ENCODE assay signal across 14 mouse cellular contexts in the genomic region with DNA sequence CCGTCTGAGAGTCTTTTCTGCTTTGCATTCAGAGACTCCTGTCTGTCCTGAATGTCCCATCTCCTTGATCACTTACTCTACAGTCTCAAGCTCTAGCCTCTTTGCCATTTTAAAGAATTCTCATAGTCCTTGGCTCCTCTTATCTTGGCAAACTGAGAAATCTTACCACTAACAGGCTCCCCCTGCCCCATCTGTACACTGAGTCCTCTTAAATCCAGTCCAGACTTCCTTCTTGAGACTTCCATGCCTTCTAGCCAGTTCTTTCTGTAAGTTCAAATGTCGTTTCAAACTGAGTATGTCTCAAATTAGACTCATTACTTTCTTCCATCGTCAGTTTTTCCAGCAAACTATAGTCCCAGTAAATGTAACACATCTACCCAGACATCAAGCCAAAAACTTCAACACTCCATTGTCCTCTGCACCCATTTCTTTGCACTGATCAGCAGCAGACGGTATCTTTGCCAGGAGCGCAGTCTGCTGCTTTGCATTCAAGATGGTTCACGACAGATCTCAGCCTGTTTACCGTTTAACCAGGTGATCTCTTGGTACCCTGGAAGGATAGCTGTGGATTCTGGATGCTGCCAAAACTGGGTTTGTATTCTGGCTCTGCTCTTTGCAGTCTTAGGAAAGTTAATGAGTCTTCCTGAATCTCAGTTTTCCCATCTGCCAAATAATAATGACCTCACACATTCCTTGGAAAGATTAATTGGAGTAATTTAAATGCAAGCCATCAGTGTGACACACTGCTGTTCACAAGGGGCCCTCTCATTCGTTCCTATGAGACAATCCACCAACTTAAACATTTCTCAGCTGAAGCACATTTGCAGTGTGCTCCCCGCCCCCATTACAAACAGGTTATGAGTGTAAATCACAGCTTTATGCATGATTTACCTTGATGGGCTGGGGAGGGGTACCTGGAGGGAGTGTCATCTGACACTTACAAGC. TPM values are rescaled to one million over a fixed set of nuclear protein-coding genes. Genes with fewer than 3 reads are reported as not detected.
DNase-seq lines count a peak whose midpoint lies in the region; ATAC-seq and TF ChIP-seq lines count a peak whose summit lies in the region.
"Had no signal": no experiment of that assay in that cellular context is flagged by ENCODE, and none has a peak within 500 bp of the region (broad histone marks: within the 10 kb centered on the region; RNA-seq: fewer than 3 reads in every experiment).

No protein-coding gene starts in this region.

- H3K36me3 ChIP-seq in hindbrain, embryonic 13.5 days: no peaks in the 10 kb centered on the region
- H3K36me3 ChIP-seq in hindbrain, embryonic 10.5 days: no peaks in the 10 kb centered on the region
- no peaks in the 10 kb centered on the region for H3K36me3 ChIP-seq in midbrain, embryonic 13.5 days
- no peaks in the 10 kb centered on the region for H3K36me3 ChIP-seq in midbrain, embryonic 16.5 days (ENCODE audit: control insufficient read depth, insufficient read depth, low read length)
- H3K36me3 ChIP-seq in hindbrain, embryonic 15.5 days: no peaks in the 10 kb centered on the region
- no peaks in the 10 kb centered on the region for H3K36me3 ChIP-seq in neural tube, embryonic 14.5 days (ENCODE audit: control insufficient read depth, insufficient read depth, low read length)
- no peaks in the 10 kb centered on the region for H3K36me3 ChIP-seq in intestine, postnatal 0 days (ENCODE audit: control insufficient read depth, insufficient read depth)
- H3K36me3 ChIP-seq: embryonic facial prominence, embryonic 12.5 days had no signal

- no peak overlapping the region for H3K4me2 ChIP-seq in hindbrain, embryonic 13.5 days
- H3K4me2 ChIP-seq in midbrain, embryonic 13.5 days (replicated peaks): no peak overlapping the region
- H3K4me2 ChIP-seq in midbrain, embryonic 16.5 days (ENCODE audit: low read length): no peak overlapping the region
- H3K4me2 ChIP-seq in hindbrain, embryonic 15.5 days: no peak overlapping the region
- no peak overlapping the region for H3K4me2 ChIP-seq in neural tube, embryonic 14.5 days (ENCODE audit: low read depth, low read length)
- H3K4me2 ChIP-seq in intestine, postnatal 0 days (replicated peaks; ENCODE audit: low read depth): no peak overlapping the region
- H3K4me2 ChIP-seq: embryonic facial prominence, embryonic 12.5 days had no signal

- peaks cover 12% of the 10 kb centered on the region for H3K4me1 ChIP-seq in hindbrain, embryonic 13.5 days (replicated peaks)
- H3K4me1 ChIP-seq in hindbrain, embryonic 10.5 days (replicated peaks): no peaks in the 10 kb centered on the region
- no peaks in the 10 kb centered on the region for H3K4me1 ChIP-seq in midbrain, embryonic 13.5 days (replicated peaks)
- no peaks in the 10 kb centered on the region for H3K4me1 ChIP-seq in midbrain, embryonic 16.5 days (ENCODE audit: control insufficient read depth, insufficient read depth, low read length)
- 0 out of 2 replicates have a peak, but pooled peaks cover 3% of the 10 kb centered on the region for H3K4me1 ChIP-seq in hindbrain, embryonic 15.5 days (replicated peaks)
- H3K4me1 ChIP-seq in neural tube, embryonic 14.5 days (ENCODE audit: control insufficient read depth, insufficient read depth, low read length): peaks cover 4% of the 10 kb centered on the region
- H3K4me1 ChIP-seq in intestine, postnatal 0 days (replicated peaks; ENCODE audit: control insufficient read depth, insufficient read depth, low read length): no peaks in the 10 kb centered on the region
- H3K4me1 ChIP-seq: embryonic facial prominence, embryonic 12.5 days had no signal

- H3K9me3 ChIP-seq in hindbrain, embryonic 13.5 days: no peaks in the 10 kb centered on the region
- H3K9me3 ChIP-seq in hindbrain, embryonic 10.5 days: no peaks in the 10 kb centered on the region
- H3K9me3 ChIP-seq in midbrain, embryonic 13.5 days: no peaks in the 10 kb centered on the region
- H3K9me3 ChIP-seq in midbrain, embryonic 16.5 days (replicated peaks; ENCODE audit: control insufficient read depth, low read length, poor library complexity, severe bottlenecking): no peaks in the 10 kb centered on the region
- H3K9me3 ChIP-seq in hindbrain, embryonic 15.5 days: no peaks in the 10 kb centered on the region
- H3K9me3 ChIP-seq in neural tube, embryonic 14.5 days (ENCODE audit: control insufficient read depth, low read length): no peaks in the 10 kb centered on the region
- H3K9me3 ChIP-seq in intestine, postnatal 0 days (ENCODE audit: control insufficient read depth): no peaks in the 10 kb centered on the region
- H3K9me3 ChIP-seq: embryonic facial prominence, embryonic 12.5 days had no signal

- H3K9ac ChIP-seq in hindbrain, embryonic 13.5 days: no peak overlapping the region
- no peak overlapping the region for H3K9ac ChIP-seq in midbrain, embryonic 13.5 days (replicated peaks)
- no peak overlapping the region for H3K9ac ChIP-seq in midbrain, embryonic 16.5 days (ENCODE audit: low read depth, low read length)
- H3K9ac ChIP-seq in hindbrain, embryonic 15.5 days: no peak overlapping the region
- no peak overlapping the region for H3K9ac ChIP-seq in neural tube, embryonic 14.5 days (replicated peaks; ENCODE audit: low read depth, low read length)
- no peak overlapping the region for H3K9ac ChIP-seq in intestine, postnatal 0 days (ENCODE audit: low read depth, low read length)
- H3K9ac ChIP-seq: embryonic facial prominence, embryonic 12.5 days had no signal

- TF ChIP-seq CTCF in intestine, postnatal 0 days (IDR thresholded peaks at IDR 0.05; ENCODE audit: low read depth): no peak

- peak; percentile 87 for ATAC-seq in hindbrain, embryonic 13.5 days (ENCODE audit: low FRiP score)
- 0 out of 2 replicates have a peak, but pooled peaks have one; percentile 48 for ATAC-seq in midbrain, embryonic 13.5 days
- no peak for ATAC-seq in midbrain, embryonic 16.5 days
- peak; percentile 79 for ATAC-seq in hindbrain, embryonic 15.5 days (ENCODE audit: low FRiP score, low read depth)
- peak; percentile 81 for ATAC-seq in neural tube, embryonic 14.5 days (ENCODE audit: low read depth)
- ATAC-seq in intestine, postnatal 0 days: no peak
- ATAC-seq: inflammation-experienced regulatory T-cells, adult 6 months had no signal

- no peak overlapping the region for H3K4me3 ChIP-seq in hindbrain, embryonic 13.5 days
- no peak overlapping the region for H3K4me3 ChIP-seq in hindbrain, embryonic 10.5 days
- no peak overlapping the region for H3K4me3 ChIP-seq in midbrain, embryonic 13.5 days (replicated peaks)
- no peak overlapping the region for H3K4me3 ChIP-seq in midbrain, embryonic 16.5 days (ENCODE audit: low read depth, low read length)
- H3K4me3 ChIP-seq in hindbrain, embryonic 15.5 days: no peak overlapping the region
- no peak overlapping the region for H3K4me3 ChIP-seq in neural tube, embryonic 14.5 days (ENCODE audit: low read depth, low read length)
- H3K4me3 ChIP-seq in intestine, postnatal 0 days (ENCODE audit: low read depth, low read length): no peak overlapping the region
- H3K4me3 ChIP-seq: embryonic facial prominence, embryonic 12.5 days had no signal

- WGBS in hindbrain, embryonic 13.5 days: 64% methylated on average over 9 of the region's 9 CpGs
- 79% methylated on average over 9 of the region's 9 CpGs for WGBS in hindbrain, embryonic 10.5 days
- 79% methylated on average over 9 of the region's 9 CpGs for WGBS in midbrain, embryonic 13.5 days
- WGBS in midbrain, embryonic 16.5 days: 74% methylated on average over 9 of the region's 9 CpGs
- WGBS in hindbrain, embryonic 15.5 days: 62% methylated on average over 9 of the region's 9 CpGs
- WGBS in neural tube, embryonic 14.5 days: 64% methylated on average over 9 of the region's 9 CpGs
- 65% methylated on average over 9 of the region's 9 CpGs for WGBS in intestine, postnatal 0 days

- no peak for DNase-seq in hindbrain, embryonic 10.5 days (ENCODE audit: low spot score)
- DNase-seq in testis, postnatal 14 days (ENCODE audit: low spot score): no peak
- DNase-seq: adrenal gland, postnatal 10 days; cerebellum, postnatal 10 days; gastrocnemius, postnatal 36 days; layer of hippocampus, adult 9-11 months had no signal

- no peak overlapping the region for H3K27ac ChIP-seq in hindbrain, embryonic 13.5 days
- no peak overlapping the region for H3K27ac ChIP-seq in hindbrain, embryonic 10.5 days
- no peak overlapping the region for H3K27ac ChIP-seq in midbrain, embryonic 13.5 days
- H3K27ac ChIP-seq in midbrain, embryonic 16.5 days (ENCODE audit: low read length): no peak overlapping the region
- no peak overlapping the region for H3K27ac ChIP-seq in hindbrain, embryonic 15.5 days (replicated peaks)
- H3K27ac ChIP-seq in neural tube, embryonic 14.5 days (ENCODE audit: low read depth, low read length): no peak overlapping the region
- no peak overlapping the region for H3K27ac ChIP-seq in intestine, postnatal 0 days (ENCODE audit: low read depth, low read length)
- H3K27ac ChIP-seq: embryonic facial prominence, embryonic 12.5 days had no signal

- H3K27me3 ChIP-seq in hindbrain, embryonic 13.5 days: no peaks in the 10 kb centered on the region
- no peaks in the 10 kb centered on the region for H3K27me3 ChIP-seq in hindbrain, embryonic 10.5 days (ENCODE audit: insufficient read depth, poor library complexity, severe bottlenecking)
- no peaks in the 10 kb centered on the region for H3K27me3 ChIP-seq in midbrain, embryonic 13.5 days
- H3K27me3 ChIP-seq in midbrain, embryonic 16.5 days (ENCODE audit: control insufficient read depth, insufficient read depth, low read depth, low read length): no peaks in the 10 kb centered on the region
- H3K27me3 ChIP-seq in hindbrain, embryonic 15.5 days: no peaks in the 10 kb centered on the region
- H3K27me3 ChIP-seq in neural tube, embryonic 14.5 days (ENCODE audit: control insufficient read depth, insufficient read depth, low read length): no peaks in the 10 kb centered on the region
- no peaks in the 10 kb centered on the region for H3K27me3 ChIP-seq in intestine, postnatal 0 days (replicated peaks; ENCODE audit: control insufficient read depth, insufficient read depth, low read length)
- H3K27me3 ChIP-seq: embryonic facial prominence, embryonic 12.5 days had no signal

RNA-seq across cellular contexts. Expression of a gene that starts 53.4 kb away (rescaled TPM):
- 26.5 and 28.5 TPM in 2 replicates for polyA plus RNA-seq in hindbrain, embryonic 13.5 days (2015; fragmentation: Nextera tagmentation; extraction: Ambion mirVana)
- 38.7 and 42.7 TPM in 2 replicates for polyA plus RNA-seq in hindbrain, embryonic 10.5 days (2016; fragmentation: Nextera tagmentation; extraction: Ambion mirVana)
- 20.0 and 20.5 TPM in 2 replicates for polyA plus RNA-seq in midbrain, embryonic 13.5 days (2015; fragmentation: Nextera tagmentation; extraction: Ambion mirVana)
- polyA plus RNA-seq in midbrain, embryonic 16.5 days (2015; fragmentation: Nextera tagmentation; extraction: Ambion mirVana): 15.1 and 19.4 TPM in 2 replicates
- 20.3 and 23.4 TPM in 2 replicates for polyA plus RNA-seq in hindbrain, embryonic 15.5 days (2015; fragmentation: Nextera tagmentation; extraction: Ambion mirVana)
- polyA plus RNA-seq in neural tube, embryonic 14.5 days (2014; fragmentation: Nextera tagmentation; extraction: Ambion mirVana): 4.3 and 35.7 TPM in 2 replicates
- 243 and 271 TPM in 2 replicates for polyA plus RNA-seq in intestine, postnatal 0 days (2015; fragmentation: Nextera tagmentation; extraction: Ambion mirVana)

Comparison
In these comparisons a context has a peak if more than half of its experiments do, and no peak if none do; other contexts are left out.
1. ATAC-seq: peak in hindbrain, embryonic 13.5 days (single experiment), midbrain, embryonic 13.5 days (single experiment), hindbrain, embryonic 15.5 days (single experiment) and neural tube, embryonic 14.5 days (single experiment); none in midbrain, embryonic 16.5 days (single experiment) and intestine, postnatal 0 days (single experiment).